Comparison of ENCODE assay signal across 22 mouse cellular contexts in genomic region chr10:75880351-75880750, GRCm38 (mm10). TPM values are rescaled to one million over a fixed set of nuclear protein-coding genes. Genes with fewer than 3 reads are reported as not detected.
A peak's percentile ranks its signal among the peaks of the same experiment; 100 is the strongest.
DNase-seq lines count a peak whose midpoint lies in the region; ATAC-seq lines count a peak whose summit lies in the region.
"Had no signal": no experiment of that assay in that cellular context is flagged by ENCODE, and none has a peak within 500 bp of the region (broad histone marks: within the 10 kb centered on the region; RNA-seq: fewer than 3 reads in every experiment).

No protein-coding gene starts in this region.

- no peak overlapping the region for H3K4me3 ChIP-seq in heart, embryonic 12.5 days
- H3K4me3 ChIP-seq in neural tube, embryonic 13.5 days = no peak overlapping the region
- H3K4me3 ChIP-seq in neural tube, embryonic 15.5 days (replicated peaks) = no peak overlapping the region
- no peak overlapping the region for H3K4me3 ChIP-seq in embryonic facial prominence, embryonic 13.5 days
- H3K4me3 ChIP-seq: erythroblast, embryonic 14.5 days; forebrain, embryonic 15.5 days; heart, embryonic 15.5 days; kidney, embryonic 15.5 days; liver, embryonic 15.5 days had no signal

- WGBS in heart, embryonic 12.5 days = 92% methylated on average over 10 of the region's 10 CpGs
- WGBS in neural tube, embryonic 13.5 days = 92% methylated on average over 10 of the region's 10 CpGs
- WGBS in neural tube, embryonic 15.5 days = 94% methylated on average over 10 of the region's 10 CpGs
- 93% methylated on average over 10 of the region's 10 CpGs for WGBS in embryonic facial prominence, embryonic 13.5 days

- H3K36me3 ChIP-seq in heart, embryonic 12.5 days = no peaks in the 10 kb centered on the region
- no peaks in the 10 kb centered on the region for H3K36me3 ChIP-seq in neural tube, embryonic 13.5 days
- no peaks in the 10 kb centered on the region for H3K36me3 ChIP-seq in neural tube, embryonic 15.5 days
- H3K36me3 ChIP-seq in embryonic facial prominence, embryonic 13.5 days = no peaks in the 10 kb centered on the region
- H3K36me3 ChIP-seq: forebrain, embryonic 15.5 days; heart, embryonic 15.5 days; kidney, embryonic 15.5 days; liver, embryonic 15.5 days had no signal

- no peaks in the 10 kb centered on the region for H3K27me3 ChIP-seq in heart, embryonic 12.5 days (replicated peaks)
- H3K27me3 ChIP-seq in neural tube, embryonic 13.5 days = 0 out of 2 replicates have a peak, but pooled peaks cover 2% of the 10 kb centered on the region
- no peaks in the 10 kb centered on the region for H3K27me3 ChIP-seq in neural tube, embryonic 15.5 days (replicated peaks)
- no peaks in the 10 kb centered on the region for H3K27me3 ChIP-seq in embryonic facial prominence, embryonic 13.5 days
- H3K27me3 ChIP-seq: forebrain, embryonic 15.5 days; heart, embryonic 15.5 days; kidney, embryonic 15.5 days had no signal

- no peak for ATAC-seq in heart, embryonic 12.5 days (ENCODE audit: insufficient number of reproducible peaks, low FRiP score)
- ATAC-seq in neural tube, embryonic 13.5 days (ENCODE audit: low read depth) = no peak
- ATAC-seq in neural tube, embryonic 15.5 days (ENCODE audit: low FRiP score) = no peak
- ATAC-seq in embryonic facial prominence, embryonic 13.5 days (ENCODE audit: insufficient number of reproducible peaks, insufficient read depth, low FRiP score, low TSS enrichment, low read depth) = no peak
- no peak for ATAC-seq in megakaryocyte progenitor cell, adult 5-6 weeks (replicated peaks; ENCODE audit: poor library complexity)
- ATAC-seq: forebrain, embryonic 15.5 days; midbrain, embryonic 16.5 days had no signal

- DNase-seq in heart, adult 9 months (ENCODE audit: low spot score in 2 of 2) = no peak
- DNase-seq in cerebellum, postnatal 36 days = no peak
- DNase-seq: adrenal gland, postnatal 25 days; cerebellum, adult 8-10 months; gastrocnemius, postnatal 14 days; heart, adult 18-20 months; kidney, adult 11 months; kidney, postnatal 36 days; liver; lung, postnatal 4 days had no signal

- no peaks in the 10 kb centered on the region for H3K4me1 ChIP-seq in heart, embryonic 12.5 days (replicated peaks)
- H3K4me1 ChIP-seq in neural tube, embryonic 13.5 days (replicated peaks) = peaks cover 20% of the 10 kb centered on the region
- H3K4me1 ChIP-seq in neural tube, embryonic 15.5 days = peaks cover 9% of the 10 kb centered on the region
- peaks cover 19% of the 10 kb centered on the region for H3K4me1 ChIP-seq in embryonic facial prominence, embryonic 13.5 days
- H3K4me1 ChIP-seq: liver, embryonic 15.5 days had no signal

- H3K4me2 ChIP-seq in heart, embryonic 12.5 days = no peak overlapping the region
- H3K4me2 ChIP-seq in neural tube, embryonic 13.5 days = no peak overlapping the region
- H3K4me2 ChIP-seq in neural tube, embryonic 15.5 days = no peak overlapping the region
- H3K4me2 ChIP-seq in embryonic facial prominence, embryonic 13.5 days = no peak overlapping the region
- H3K4me2 ChIP-seq: forebrain, embryonic 15.5 days; heart, embryonic 15.5 days; kidney, embryonic 15.5 days; liver, embryonic 15.5 days had no signal

- no peaks in the 10 kb centered on the region for H3K9me3 ChIP-seq in heart, embryonic 12.5 days (replicated peaks)
- no peaks in the 10 kb centered on the region for H3K9me3 ChIP-seq in neural tube, embryonic 13.5 days
- H3K9me3 ChIP-seq in neural tube, embryonic 15.5 days (replicated peaks) = no peaks in the 10 kb centered on the region
- H3K9me3 ChIP-seq in embryonic facial prominence, embryonic 13.5 days = no peaks in the 10 kb centered on the region
- H3K9me3 ChIP-seq: forebrain, embryonic 15.5 days; heart, embryonic 15.5 days; kidney, embryonic 15.5 days; liver, embryonic 15.5 days had no signal

- H3K9ac ChIP-seq in heart, embryonic 12.5 days = no peak overlapping the region
- no peak overlapping the region for H3K9ac ChIP-seq in neural tube, embryonic 13.5 days
- H3K9ac ChIP-seq in neural tube, embryonic 15.5 days (replicated peaks) = no peak overlapping the region
- no peak overlapping the region for H3K9ac ChIP-seq in embryonic facial prominence, embryonic 13.5 days
- H3K9ac ChIP-seq: forebrain, embryonic 15.5 days; heart, embryonic 15.5 days; kidney, embryonic 15.5 days; liver, embryonic 15.5 days had no signal

- H3K27ac ChIP-seq in heart, embryonic 12.5 days (ENCODE audit: poor library complexity, severe bottlenecking) = peak overlapping the region; percentile 4
- peak overlapping the region; percentile 4; the same call in 1 of the 2 replicates for H3K27ac ChIP-seq in neural tube, embryonic 13.5 days (replicated peaks)
- no peak overlapping the region for H3K27ac ChIP-seq in neural tube, embryonic 15.5 days (replicated peaks)
- H3K27ac ChIP-seq in embryonic facial prominence, embryonic 13.5 days = peak overlapping the region; percentile 83; the same call in 1 of the 2 replicates
- H3K27ac ChIP-seq: kidney, embryonic 15.5 days; liver, embryonic 15.5 days had no signal

RNA-seq across cellular contexts. Expression of gene Derl3, which starts 12.9 kb away (rescaled TPM):
- 2.1 and 2.2 TPM in 2 replicates for polyA plus RNA-seq in heart, embryonic 12.5 days (2016; fragmentation: Nextera tagmentation; extraction: Ambion mirVana)
- polyA plus RNA-seq in neural tube, embryonic 13.5 days (2015; fragmentation: Nextera tagmentation; extraction: Ambion mirVana) = 2.1 and 2.9 TPM in 2 replicates
- polyA plus RNA-seq in neural tube, embryonic 15.5 days (2015; fragmentation: Nextera tagmentation; extraction: Ambion mirVana) = 1.2 and 1.9 TPM in 2 replicates
- polyA plus RNA-seq in embryonic facial prominence, embryonic 13.5 days (2015; fragmentation: Nextera tagmentation; extraction: Ambion mirVana) = 2.6 and 3.9 TPM in 2 replicates
- 0.54 and 0.64 TPM in 2 replicates for total RNA-seq in megakaryocyte progenitor cell, adult 5-6 weeks (2015)
- 0.95 and 2.2 TPM in 2 replicates for total RNA-seq in megakaryocyte progenitor cell, adult 5-6 weeks (2017)
- total RNA-seq: common myeloid progenitor, adult 5-6 weeks; gastrocnemius, postnatal 14 days had no signal
- polyA plus RNA-seq: erythroblast, embryonic 14.5 days had no signal

RNA-seq across cellular contexts. Expression of gene Mif, which starts 20.3 kb away (rescaled TPM):
- 2,266 and 2,393 TPM in 2 replicates for polyA plus RNA-seq in heart, embryonic 12.5 days (2016; fragmentation: Nextera tagmentation; extraction: Ambion mirVana)
- 1,679 and 1,725 TPM in 2 replicates for polyA plus RNA-seq in neural tube, embryonic 13.5 days (2015; fragmentation: Nextera tagmentation; extraction: Ambion mirVana)
- 1,840 and 1,880 TPM in 2 replicates for polyA plus RNA-seq in neural tube, embryonic 15.5 days (2015; fragmentation: Nextera tagmentation; extraction: Ambion mirVana)
- polyA plus RNA-seq in embryonic facial prominence, embryonic 13.5 days (2015; fragmentation: Nextera tagmentation; extraction: Ambion mirVana) = 1,667 and 1,727 TPM in 2 replicates
- 477 and 576 TPM in 2 replicates for total RNA-seq in megakaryocyte progenitor cell, adult 5-6 weeks (2015)
- 746 and 790 TPM in 2 replicates for total RNA-seq in megakaryocyte progenitor cell, adult 5-6 weeks (2017)

RNA-seq across cellular contexts. Expression of gene Smarcb1, which starts 41.1 kb away (rescaled TPM):
- 125 and 126 TPM in 2 replicates for polyA plus RNA-seq in heart, embryonic 12.5 days (2016; fragmentation: Nextera tagmentation; extraction: Ambion mirVana)
- polyA plus RNA-seq in neural tube, embryonic 13.5 days (2015; fragmentation: Nextera tagmentation; extraction: Ambion mirVana) = 279 and 287 TPM in 2 replicates
- 229 and 243 TPM in 2 replicates for polyA plus RNA-seq in neural tube, embryonic 15.5 days (2015; fragmentation: Nextera tagmentation; extraction: Ambion mirVana)
- polyA plus RNA-seq in embryonic facial prominence, embryonic 13.5 days (2015; fragmentation: Nextera tagmentation; extraction: Ambion mirVana) = 229 and 250 TPM in 2 replicates
- 66.3 and 72.0 TPM in 2 replicates for total RNA-seq in megakaryocyte progenitor cell, adult 5-6 weeks (2015)
- total RNA-seq in megakaryocyte progenitor cell, adult 5-6 weeks (2017) = 77.3 and 86.5 TPM in 2 replicates

RNA-seq across cellular contexts. Expression of gene Gstt2, which starts 43.1 kb away (rescaled TPM):
- polyA plus RNA-seq in heart, embryonic 12.5 days (2016; fragmentation: Nextera tagmentation; extraction: Ambion mirVana) = 7.2 and 8.1 TPM in 2 replicates
- polyA plus RNA-seq in neural tube, embryonic 13.5 days (2015; fragmentation: Nextera tagmentation; extraction: Ambion mirVana) = 5.8 and 8.0 TPM in 2 replicates
- polyA plus RNA-seq in neural tube, embryonic 15.5 days (2015; fragmentation: Nextera tagmentation; extraction: Ambion mirVana) = 6.3 and 16.2 TPM in 2 replicates
- polyA plus RNA-seq in embryonic facial prominence, embryonic 13.5 days (2015; fragmentation: Nextera tagmentation; extraction: Ambion mirVana) = 5.9 and 9.1 TPM in 2 replicates
- 23.8 and 24.1 TPM in 2 replicates for total RNA-seq in megakaryocyte progenitor cell, adult 5-6 weeks (2015)
- 14.2 and 21.6 TPM in 2 replicates for total RNA-seq in megakaryocyte progenitor cell, adult 5-6 weeks (2017)

RNA-seq across cellular contexts. Expression of gene Chchd10, which starts 52.6 kb away (rescaled TPM):
- 408 and 409 TPM in 2 replicates for polyA plus RNA-seq in heart, embryonic 12.5 days (2016; fragmentation: Nextera tagmentation; extraction: Ambion mirVana)
- 46.4 and 54.4 TPM in 2 replicates for polyA plus RNA-seq in neural tube, embryonic 13.5 days (2015; fragmentation: Nextera tagmentation; extraction: Ambion mirVana)
- polyA plus RNA-seq in neural tube, embryonic 15.5 days (2015; fragmentation: Nextera tagmentation; extraction: Ambion mirVana) = 166 and 190 TPM in 2 replicates
- 9.4 and 9.5 TPM in 2 replicates for polyA plus RNA-seq in embryonic facial prominence, embryonic 13.5 days (2015; fragmentation: Nextera tagmentation; extraction: Ambion mirVana)
- total RNA-seq in megakaryocyte progenitor cell, adult 5-6 weeks (2015) = 54.0 and 55.0 TPM in 2 replicates
- total RNA-seq in megakaryocyte progenitor cell, adult 5-6 weeks (2017) = 33.1 and 34.4 TPM in 2 replicates
